Mouse (Mus musculus): ENCODE measurements around the gene Sigmar1. TPM values are rescaled to one million over a fixed set of nuclear protein-coding genes. Genes with fewer than 3 reads are reported as not detected.
"Not testable (repeated sequence)": the region's sequence is repeated elsewhere in the genome, so short reads cannot be mapped to it uniquely, and the experiment has no call there.

The Sigmar1 gene
- polyA plus RNA-seq, 1 experiment from 2014 or later = 103 TPM

DNA sequence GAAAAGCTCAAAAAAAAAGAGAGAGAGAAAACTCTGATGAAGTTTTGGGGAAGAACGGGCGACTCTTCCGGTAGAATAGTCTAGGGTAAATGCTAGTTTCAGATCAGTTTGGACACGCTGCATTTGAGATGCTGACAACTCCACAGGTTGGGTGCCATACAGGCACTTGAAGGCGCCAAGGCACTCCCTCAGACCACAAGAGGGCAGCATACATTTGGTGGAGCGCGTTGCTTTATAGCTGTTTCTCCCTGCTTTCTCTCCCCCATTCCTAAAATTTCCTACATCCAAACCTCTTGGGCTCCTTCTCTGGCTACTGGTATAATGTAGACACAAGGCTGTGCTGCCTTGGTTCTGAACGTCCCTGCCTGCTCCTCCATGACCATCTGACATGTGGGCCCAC is 41.7 kb downstream of the Sigmar1 start:
- Histone ChIP-seq H3K36me3 (replicated peaks) (peaks cover 66% of the 10 kb centered on the region), H3K4me1 (peaks cover 52% of the 10 kb centered on the region), H3K9me3 (no peaks in the 10 kb centered on the region), H3K4me3 (peak overlapping the region; percentile 75), H3K27me3 (ENCODE audit: poor library complexity, severe bottlenecking) (no peaks in the 10 kb centered on the region), H3K27ac (no peak overlapping the region)
- DNase-seq (ENCODE audit: extremely low spot score, low spot score) = peak; percentile 49
- 14% methylated on average over 8 of the region's 8 CpGs for WGBS

GRCm38 (mm10) chr4:41713197-41714067 is 42.5 kb downstream of the Sigmar1 start, which contains the start of gene Rpp25l:
Rpp25l (minus strand) TSS chr4:41713534.
- no peaks in the 10 kb centered on the region for H3K9me3 ChIP-seq
- H3K36me3 ChIP-seq (replicated peaks) = peaks cover 57% of the 10 kb centered on the region
- H3K27me3 ChIP-seq (ENCODE audit: poor library complexity, severe bottlenecking) = no peaks in the 10 kb centered on the region
- peak; percentile 88 for DNase-seq (ENCODE audit: extremely low spot score, low spot score)
- H3K4me3 ChIP-seq = peak within 1 kb of the TSS; percentile 75
- peaks cover 57% of the 10 kb centered on the region for H3K4me1 ChIP-seq
- WGBS = under 1% methylated on average over 61 of the region's 61 CpGs
- H3K27ac ChIP-seq = peak within 1 kb of the TSS; percentile 96

DNA sequence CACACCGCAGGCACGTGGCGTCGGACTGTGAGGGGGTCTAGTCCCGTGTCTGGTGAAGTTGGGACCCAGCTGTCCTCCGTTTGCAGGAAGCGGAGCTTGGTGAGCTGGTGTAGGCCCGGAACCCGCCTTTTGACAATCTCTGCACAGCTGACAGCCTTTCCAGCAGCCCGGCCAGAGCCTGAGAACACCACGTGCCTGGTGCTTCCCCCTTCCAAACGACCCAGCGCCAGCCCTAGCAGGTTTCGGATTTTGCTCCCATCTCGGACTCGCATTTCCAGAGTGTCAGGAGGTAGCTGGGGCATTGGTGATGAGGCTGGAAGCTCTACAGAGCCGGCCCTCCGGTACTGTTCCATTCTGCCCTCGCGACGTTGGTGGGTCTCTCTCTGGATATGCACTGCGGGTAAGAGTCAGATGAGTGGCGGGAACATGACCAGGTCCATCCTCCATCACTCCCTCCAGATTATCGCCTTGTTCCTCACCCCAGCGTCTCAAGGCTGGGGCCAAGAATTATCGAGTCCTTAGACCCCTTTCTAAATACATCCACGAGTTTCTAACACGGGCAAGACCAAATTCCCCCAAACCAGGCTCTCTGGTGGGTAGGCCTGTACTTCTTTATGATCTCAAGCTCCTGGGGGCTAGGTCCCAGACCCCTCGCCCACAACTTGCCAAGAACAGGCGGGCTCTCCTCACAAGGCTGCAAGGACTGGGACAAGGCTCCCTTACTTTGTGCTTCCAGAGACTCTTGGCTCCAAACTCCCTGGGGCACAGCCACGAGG is 43.3 kb downstream of the Sigmar1 start:
- H3K4me1 ChIP-seq = peaks cover 65% of the 10 kb centered on the region
- peak overlapping the region; percentile 75 for H3K4me3 ChIP-seq
- H3K9me3 ChIP-seq = no peaks in the 10 kb centered on the region
- H3K27ac ChIP-seq = peak overlapping the region; percentile 96
- 55% methylated on average over 31 of the region's 31 CpGs for WGBS
- H3K36me3 ChIP-seq (replicated peaks) = peaks cover 49% of the 10 kb centered on the region
- H3K27me3 ChIP-seq (ENCODE audit: poor library complexity, severe bottlenecking) = peaks cover 4% of the 10 kb centered on the region; the same call in 1 of the 2 replicates
- no peak for DNase-seq (ENCODE audit: extremely low spot score, low spot score)

GRCm38 (mm10) chr4:41711705-41712375 is 44.1 kb downstream of the Sigmar1 start:
- Histone ChIP-seq H3K4me1 (peaks cover 67% of the 10 kb centered on the region), H3K27me3 (ENCODE audit: poor library complexity, severe bottlenecking) (peaks cover 9% of the 10 kb centered on the region; the same call in 1 of the 2 replicates), H3K27ac (peak overlapping the region; percentile 96), H3K4me3 (peak overlapping the region; percentile 75), H3K9me3 (no peaks in the 10 kb centered on the region), H3K36me3 (replicated peaks) (peaks cover 41% of the 10 kb centered on the region)
- DNase-seq (ENCODE audit: extremely low spot score, low spot score) = no peak
- WGBS = 84% methylated on average over 16 of the region's 16 CpGs

GRCm38 (mm10) chr4:41710229-41710628 is 45.7 kb downstream of the Sigmar1 start:
- Histone ChIP-seq H3K36me3 (replicated peaks) (peaks cover 28% of the 10 kb centered on the region), H3K27ac (no peak overlapping the region), H3K4me3 (no peak overlapping the region), H3K27me3 (ENCODE audit: poor library complexity, severe bottlenecking) (peaks cover 25% of the 10 kb centered on the region), H3K4me1 (peaks cover 72% of the 10 kb centered on the region), H3K9me3 (no peaks in the 10 kb centered on the region)
- DNase-seq (ENCODE audit: extremely low spot score, low spot score) = no peak
- 73% methylated on average over 4 of the region's 4 CpGs for WGBS

- H3K4me3 ChIP-seq = no peak overlapping the region
- H3K27ac ChIP-seq = no peak overlapping the region; the same call in 1 of the 2 replicates
- H3K36me3 ChIP-seq (replicated peaks) = peaks cover 24% of the 10 kb centered on the region
- WGBS = 45% methylated on average over 8 of the region's 8 CpGs
- H3K27me3 ChIP-seq (ENCODE audit: poor library complexity, severe bottlenecking) = peaks cover 42% of the 10 kb centered on the region
- peaks cover 70% of the 10 kb centered on the region for H3K4me1 ChIP-seq
- H3K9me3 ChIP-seq = no peaks in the 10 kb centered on the region
- DNase-seq (ENCODE audit: extremely low spot score, low spot score) = no peak
Observed at GRCm38 (mm10) chr4:41708192-41708745, 47.7 kb downstream of the Sigmar1 start.

GRCm38 (mm10) chr4:41707011-41707535 is 48.9 kb downstream of the Sigmar1 start:
- peak overlapping the region; percentile 23; the same call in 1 of the 2 replicates for H3K4me3 ChIP-seq
- H3K27me3 ChIP-seq (ENCODE audit: poor library complexity, severe bottlenecking) = peaks cover 45% of the 10 kb centered on the region
- WGBS = 3% methylated on average over 13 of the region's 13 CpGs
- H3K4me1 ChIP-seq = peaks cover 61% of the 10 kb centered on the region
- DNase-seq (ENCODE audit: extremely low spot score, low spot score) = peak; percentile 71
- peak overlapping the region; percentile 71 for H3K27ac ChIP-seq
- peaks cover 19% of the 10 kb centered on the region for H3K36me3 ChIP-seq (replicated peaks)
- no peaks in the 10 kb centered on the region for H3K9me3 ChIP-seq

- Histone ChIP-seq H3K27me3 (ENCODE audit: poor library complexity, severe bottlenecking) (peaks cover 45% of the 10 kb centered on the region), H3K4me1 (peaks cover 51% of the 10 kb centered on the region), H3K9me3 (no peaks in the 10 kb centered on the region), H3K4me3 (no peak overlapping the region), H3K27ac (peak overlapping the region; percentile 35; the same call in 1 of the 2 replicates), H3K36me3 (replicated peaks) (peaks cover 10% of the 10 kb centered on the region)
- no peak for DNase-seq (ENCODE audit: extremely low spot score, low spot score)
- 80% methylated on average over 19 of the region's 19 CpGs for WGBS
Observed at GRCm38 (mm10) chr4:41705922-41706754, 49.8 kb downstream of the Sigmar1 start.

GRCm38 (mm10) chr4:41704651-41705050 is 51.3 kb downstream of the Sigmar1 start:
- H3K27ac ChIP-seq = no peak overlapping the region
- peaks cover 49% of the 10 kb centered on the region for H3K4me1 ChIP-seq
- no peak for DNase-seq (ENCODE audit: extremely low spot score, low spot score)
- H3K36me3 ChIP-seq (replicated peaks) = no peaks in the 10 kb centered on the region
- H3K9me3 ChIP-seq = no peaks in the 10 kb centered on the region
- no peak overlapping the region for H3K4me3 ChIP-seq
- 5% methylated on average over 5 of the region's 5 CpGs for WGBS
- H3K27me3 ChIP-seq (ENCODE audit: poor library complexity, severe bottlenecking) = peaks cover 45% of the 10 kb centered on the region

DNA sequence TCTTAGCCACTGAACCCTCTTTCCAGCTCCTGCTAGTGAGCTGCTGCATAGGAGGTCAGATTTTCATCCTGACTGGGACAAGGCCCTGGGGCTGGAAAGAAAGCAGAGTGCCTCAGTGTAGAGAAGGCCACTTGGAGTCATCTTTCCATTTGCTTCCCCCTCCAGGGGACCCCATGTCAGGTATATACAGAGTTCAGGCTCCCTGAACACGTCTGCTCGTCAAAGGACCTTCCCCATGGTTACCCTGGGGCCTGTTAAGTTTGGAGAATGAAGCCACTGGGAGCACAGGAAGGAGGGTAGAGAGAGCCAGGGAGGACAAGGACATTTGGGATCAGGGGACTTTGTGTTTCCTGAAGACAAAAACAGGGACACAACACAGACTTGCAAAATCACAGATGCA is 53.7 kb downstream of the Sigmar1 start:
- H3K4me1 ChIP-seq = peaks cover 36% of the 10 kb centered on the region
- not testable (repeated sequence) for H3K36me3 ChIP-seq (replicated peaks); DNase-seq (ENCODE audit: extremely low spot score, low spot score); H3K27ac ChIP-seq; H3K9me3 ChIP-seq; H3K4me3 ChIP-seq
- WGBS = 71% methylated on average over 2 of the region's 2 CpGs
- peaks cover 45% of the 10 kb centered on the region for H3K27me3 ChIP-seq (ENCODE audit: poor library complexity, severe bottlenecking)

DNA sequence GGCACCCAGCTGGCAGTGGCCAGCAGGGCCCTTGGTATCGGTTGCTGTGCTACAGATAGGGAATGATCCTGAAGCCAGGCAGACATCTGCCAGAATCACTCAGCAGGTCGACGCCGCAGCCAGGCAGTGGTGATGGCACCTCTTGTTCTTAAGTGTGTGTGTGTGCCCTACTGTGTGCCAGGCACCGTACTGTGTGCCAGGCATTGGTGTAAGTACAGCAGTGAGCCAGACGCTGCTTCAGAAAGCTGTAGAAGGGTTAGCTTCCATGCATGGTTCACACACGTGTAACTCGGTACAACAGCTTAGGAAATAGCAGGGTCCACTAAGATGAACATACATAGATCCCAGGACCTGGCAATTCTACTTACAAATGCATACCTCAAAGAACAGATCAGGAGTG is 55.7 kb downstream of the Sigmar1 start:
- not testable (repeated sequence) for H3K4me3 ChIP-seq; H3K9me3 ChIP-seq; DNase-seq (ENCODE audit: extremely low spot score, low spot score); H3K27ac ChIP-seq; H3K36me3 ChIP-seq (replicated peaks)
- Histone ChIP-seq H3K4me1 (peaks cover 21% of the 10 kb centered on the region), H3K27me3 (ENCODE audit: poor library complexity, severe bottlenecking) (peaks cover 31% of the 10 kb centered on the region)
- WGBS = 89% methylated on average over 5 of the region's 8 CpGs
